Mouse (Mus musculus): ENCODE data around the gene Rnf128. TPM values are rescaled to one million over a fixed set of nuclear protein-coding genes. Genes with fewer than 3 reads are reported as not detected.
A peak's percentile ranks its signal among the peaks of the same experiment; 100 is the strongest.

Rnf128 gene
- polyA plus RNA-seq, 1 experiment = 1.9 TPM

DNA sequence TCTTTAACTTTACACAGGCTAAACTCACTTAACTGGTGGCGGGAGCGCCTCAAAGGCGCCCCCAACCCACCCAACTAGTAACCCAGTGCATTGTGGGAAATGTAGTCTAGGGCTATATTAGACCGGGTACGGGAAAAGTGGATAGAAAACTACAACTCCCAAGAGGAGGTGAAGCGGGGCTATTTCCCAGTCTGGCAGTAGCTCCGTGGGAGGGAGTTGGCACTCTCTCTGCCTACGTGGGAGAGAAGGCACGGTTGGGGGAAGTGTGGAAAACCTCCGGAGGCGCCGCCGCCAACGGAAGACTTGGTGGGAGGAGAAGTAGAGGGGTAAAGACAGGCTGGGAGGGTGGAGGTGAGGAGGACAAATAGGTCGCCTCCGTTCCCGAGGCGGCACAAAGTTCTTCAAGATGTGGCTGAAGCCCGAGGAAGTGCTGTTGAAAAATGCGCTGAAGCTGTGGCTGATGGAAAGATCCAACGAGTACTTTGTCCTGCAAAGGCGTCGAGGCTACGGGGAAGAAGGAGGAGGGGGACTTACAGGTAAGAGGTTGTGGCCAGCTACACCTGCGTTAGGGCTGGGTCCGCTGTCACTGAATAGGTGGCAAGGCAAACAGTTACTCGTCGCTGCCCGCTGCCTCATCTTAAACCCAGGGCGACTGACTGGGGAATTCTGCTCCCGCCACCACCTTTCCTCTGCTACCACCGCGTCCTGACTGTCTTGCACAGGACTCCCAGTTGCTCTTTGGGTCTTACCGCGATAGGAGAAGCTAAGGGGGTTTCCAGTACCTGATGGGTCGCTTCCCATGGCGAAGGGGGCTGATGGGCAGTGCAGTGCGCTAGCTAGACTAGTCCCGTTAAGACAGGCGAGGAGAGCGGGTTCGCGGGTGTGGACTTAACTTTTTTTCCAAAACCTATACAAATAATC is 121.9 kb downstream of the Rnf128 start, which contains the start of gene Tbc1d8b:
Gene Tbc1d8b (plus strand): TSS at position 222 of the 921 bp plus-strand sequence.
- H3K4me3 ChIP-seq (ENCODE audit: insufficient read depth, low read depth, low read length) = peak within 1 kb of the TSS; percentile 84
- no peaks in the 10 kb centered on the region for H3K4me1 ChIP-seq (ENCODE audit: control insufficient read depth, insufficient read depth, insufficient read length, low read length)
- peak within 1 kb of the TSS; percentile 60; the same call in 1 of the 2 replicates for H3K27ac ChIP-seq (replicated peaks; ENCODE audit: low read depth, low read length)

DNA sequence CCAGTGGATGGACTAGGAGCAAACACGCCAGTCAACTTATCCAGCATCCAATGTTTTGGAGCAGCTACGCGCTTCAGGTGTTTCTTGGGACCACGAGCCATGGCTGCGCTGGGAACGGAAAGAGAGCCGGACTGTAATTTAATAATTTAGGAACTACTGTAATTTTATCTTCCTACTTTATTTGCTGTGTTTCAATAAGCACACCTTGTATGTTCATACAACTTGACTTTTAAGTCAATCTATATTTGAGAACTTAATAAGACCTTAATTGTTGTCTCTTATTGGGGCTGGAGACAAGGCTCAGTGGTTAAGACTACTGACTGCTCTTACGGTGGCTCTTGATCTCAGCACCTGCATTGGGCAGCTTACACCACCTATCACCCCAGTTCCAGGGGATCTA is 151.3 kb downstream of the Rnf128 start, which contains the start of gene Gm15013:
Gene Gm15013 (minus strand): TSS at position 101 of the 400 bp plus-strand sequence.
- Histone ChIP-seq H3K4me3 (ENCODE audit: insufficient read depth, low read depth, low read length) (no peak within 1 kb of the TSS), H3K27ac (replicated peaks; ENCODE audit: low read depth, low read length) (no peak within 1 kb of the TSS), H3K4me1 (ENCODE audit: control insufficient read depth, insufficient read depth, insufficient read length, low read length) (no peaks in the 10 kb centered on the region)

DNA sequence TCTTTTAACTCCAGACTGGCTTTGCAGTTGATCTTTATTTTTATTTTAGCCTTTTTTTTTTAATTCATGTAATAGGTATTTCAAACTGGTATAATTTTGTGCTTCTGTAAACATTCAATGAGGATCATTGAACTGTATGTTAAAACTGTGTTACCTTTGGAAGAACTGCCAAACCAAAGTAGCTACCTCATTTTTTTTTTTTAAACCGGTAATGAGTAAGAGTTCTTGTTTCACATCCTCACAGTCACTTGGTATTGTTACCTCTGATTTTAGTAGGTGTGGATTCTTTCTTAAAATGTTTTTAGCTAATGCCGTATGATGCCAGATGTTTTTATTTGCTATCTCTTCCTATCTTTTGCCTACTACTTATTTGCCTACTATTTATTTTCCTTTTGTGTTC is 159.2 kb downstream of the Rnf128 start:
- no peak overlapping the region for H3K27ac ChIP-seq (replicated peaks; ENCODE audit: low read depth, low read length)
- no peaks in the 10 kb centered on the region for H3K4me1 ChIP-seq (ENCODE audit: control insufficient read depth, insufficient read depth, insufficient read length, low read length)
- H3K4me3 ChIP-seq (ENCODE audit: insufficient read depth, low read depth, low read length) = no peak overlapping the region

Other genes starting within 250 kb of the Rnf128 start
- gene Trap1a, start 229.6 kb upstream of the Rnf128 start, polyA plus RNA-seq (2012; ENCODE audit: insufficient read depth, insufficient read length, missing spikeins) = not detected in 2 replicates
- gene D330045A20Rik, start 82.9 kb upstream of the Rnf128 start, polyA plus RNA-seq (2012; ENCODE audit: insufficient read depth, insufficient read length, missing spikeins) = not detected in 2 replicates
- gene Tbc1d8b, start 121.7 kb downstream of the Rnf128 start, polyA plus RNA-seq (2012; ENCODE audit: insufficient read depth, insufficient read length, missing spikeins) = 3.7 and 6.1 TPM in 2 replicates
- not detected in 2 replicates for gene Gm15013, start 151.2 kb downstream of the Rnf128 start, polyA plus RNA-seq (2012; ENCODE audit: insufficient read depth, insufficient read length, missing spikeins)
- gene Ripply1, start 219.0 kb downstream of the Rnf128 start, polyA plus RNA-seq (2012; ENCODE audit: insufficient read depth, insufficient read length, missing spikeins) = not detected in 2 replicates
- gene Cldn2, start 237.5 kb downstream of the Rnf128 start, polyA plus RNA-seq (2012; ENCODE audit: insufficient read depth, insufficient read length, missing spikeins) = not detected in 2 replicates

Measured in brown adipose tissue, adult 24 weeks (tissue).